Mouse (Mus musculus) CH12.LX (cell line): ENCODE measurements at regions not wholly inside any gene's neighbourhood (a gene's known extent, or its start where the extent isn't known, plus 50 kb on each side); places are given as distances from the start of the nearest gene placed in this dataset.

Experiments
- CHD1 ChIP-seq: IDR thresholded peaks from 2 replicates; pipeline ENCODE4 v1.6.1; 2012; ENCODE audit warnings: low read depth, low read length, improper control_type of control experiment, inconsistent platforms
- POLR2A ChIP-seq: IDR thresholded peaks from 2 replicates; pipeline ENCODE4 v1.6.1; 2011; ENCODE audit warnings: low read depth, mild to moderate bottlenecking, improper control_type of control experiment, low read length
- RCOR1 ChIP-seq: conservative IDR thresholded peaks from 2 replicates; pipeline ENCODE4 v1.6.1; 2012; ENCODE audit warnings: low read depth, mild to moderate bottlenecking, inconsistent platforms, low read length, improper control_type of control experiment

- TF ChIP-seq RCOR1 (no peak), CHD1 (no peak), POLR2A (no peak)
Measured at GRCm38 (mm10) chr1:186901548-186901947, 65.7 kb upstream of the D1Pas1 start.
